In the genomic region with DNA sequence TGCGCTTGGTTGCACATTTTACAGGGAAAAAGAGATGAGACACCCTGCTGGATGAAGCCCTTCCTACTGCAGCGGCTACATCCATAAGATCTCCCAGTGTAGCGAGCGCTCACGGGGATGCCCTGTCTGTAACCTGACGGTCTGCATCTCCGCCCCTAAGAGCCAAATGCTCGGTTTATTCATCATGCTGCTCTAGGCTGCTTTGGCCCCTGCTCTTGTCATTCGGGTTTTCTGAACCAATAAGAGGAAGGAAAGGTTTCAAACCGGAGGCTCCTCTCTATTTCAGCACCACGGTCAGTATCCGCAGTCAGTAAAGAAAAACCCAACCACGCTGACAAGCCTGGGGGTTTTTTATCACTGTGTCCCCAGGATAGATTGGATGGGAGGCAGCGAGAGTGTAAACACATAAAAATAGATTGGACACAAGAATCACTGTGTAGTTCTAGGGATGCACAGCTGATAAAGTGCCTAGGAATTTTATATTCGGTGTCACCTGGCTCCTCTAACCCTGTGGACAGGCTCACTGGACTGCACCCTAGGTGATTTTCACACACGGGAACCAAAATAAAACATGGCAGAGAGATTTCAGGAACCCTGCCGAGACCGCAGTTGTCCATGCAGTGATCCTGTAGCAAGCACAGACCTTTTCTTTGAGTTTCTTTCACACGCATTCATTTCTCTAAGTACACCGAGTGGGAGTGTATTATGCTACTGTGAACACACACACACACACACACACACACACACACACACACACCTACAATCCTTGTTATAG, we compare ENCODE assay signal across 8 mouse cellular contexts. TPM values are rescaled to one million over a fixed set of nuclear protein-coding genes. Genes with fewer than 3 reads are reported as not detected.
A peak's percentile ranks its signal among the peaks of the same experiment; 100 is the strongest.
DNase-seq lines count a peak whose midpoint lies in the region; ATAC-seq lines count a peak whose summit lies in the region.

No protein-coding gene starts in this region.

- peak overlapping the region; percentile 82 for H3K4me2 ChIP-seq in forebrain, embryonic 16.5 days (ENCODE audit: low read length)
- peak overlapping the region; percentile 67 for H3K4me2 ChIP-seq in midbrain, embryonic 11.5 days

- H3K27ac ChIP-seq in forebrain, embryonic 16.5 days (ENCODE audit: low read length): peak overlapping the region; percentile 74
- no peak overlapping the region for H3K27ac ChIP-seq in midbrain, embryonic 11.5 days (ENCODE audit: low read depth, low read length)

- H3K9ac ChIP-seq in forebrain, embryonic 16.5 days (replicated peaks; ENCODE audit: low read depth, low read length): peak overlapping the region; percentile 63
- H3K9ac ChIP-seq in midbrain, embryonic 11.5 days (ENCODE audit: low read length): peak overlapping the region; percentile 43; the same call in 1 of the 2 replicates

- H3K9me3 ChIP-seq in forebrain, embryonic 16.5 days (ENCODE audit: control insufficient read depth, low read length): no peaks in the 10 kb centered on the region
- H3K9me3 ChIP-seq in midbrain, embryonic 11.5 days (ENCODE audit: control insufficient read depth, low read length): no peaks in the 10 kb centered on the region

- DNase-seq in lung, postnatal 10 days: peak; percentile 35
- no peak for DNase-seq in lung, postnatal 36 days
- DNase-seq in cerebellum, adult 11-12 months: peak; percentile 76
- peak; percentile 42 to 63 for DNase-seq in layer of hippocampus, adult 18-20 months (ENCODE audit: low spot score in 2 of 2)
- peak; percentile 93 for DNase-seq in midbrain, embryonic 11.5 days (ENCODE audit: low spot score, missing footprints)
- DNase-seq in thymus, postnatal 4 days: no peak

- ATAC-seq in forebrain, embryonic 16.5 days: peak; percentile 14; the same call in 1 of the 2 replicates
- no peak for ATAC-seq in midbrain, embryonic 11.5 days (ENCODE audit: low FRiP score)
- ATAC-seq in CD4-positive, CD25-positive, alpha-beta regulatory T cell, adult 4 months: no peak

- H3K4me1 ChIP-seq in forebrain, embryonic 16.5 days (replicated peaks; ENCODE audit: control insufficient read depth, insufficient read depth, low read length): peaks cover 14% of the 10 kb centered on the region
- no peaks in the 10 kb centered on the region for H3K4me1 ChIP-seq in midbrain, embryonic 11.5 days (ENCODE audit: control insufficient read depth, insufficient read depth, low read length)

- 3% methylated on average over 20 of the region's 20 CpGs for WGBS in forebrain, embryonic 16.5 days
- WGBS in midbrain, embryonic 11.5 days: 7% methylated on average over 20 of the region's 20 CpGs

- no peaks in the 10 kb centered on the region for H3K36me3 ChIP-seq in forebrain, embryonic 16.5 days (ENCODE audit: control insufficient read depth, insufficient read depth)
- H3K36me3 ChIP-seq in midbrain, embryonic 11.5 days (ENCODE audit: control insufficient read depth, insufficient read depth, low read length): no peaks in the 10 kb centered on the region

- no peaks in the 10 kb centered on the region for H3K27me3 ChIP-seq in forebrain, embryonic 16.5 days (replicated peaks; ENCODE audit: control insufficient read depth, insufficient read depth, low read length)
- no peaks in the 10 kb centered on the region for H3K27me3 ChIP-seq in midbrain, embryonic 11.5 days (ENCODE audit: control insufficient read depth, insufficient read depth, low read length)

- H3K4me3 ChIP-seq in forebrain, embryonic 16.5 days (replicated peaks; ENCODE audit: low read length): peak overlapping the region; percentile 68
- H3K4me3 ChIP-seq in midbrain, embryonic 11.5 days (ENCODE audit: low read depth, low read length): peak overlapping the region; percentile 43

RNA-seq across cellular contexts. Expression of gene Ptprr, which starts 1.3 kb away (rescaled TPM):
- polyA plus RNA-seq in forebrain, embryonic 16.5 days (2015; fragmentation: Nextera tagmentation; extraction: Ambion mirVana): 10.4 and 13.4 TPM in 2 replicates
- 10 to 100 TPM; 16.4 to 16.8 TPM for total RNA-seq in layer of hippocampus, adult 18-20 months (2021)
- 2.9 and 4.2 TPM in 2 replicates for polyA plus RNA-seq in midbrain, embryonic 11.5 days (2014; fragmentation: Nextera tagmentation; extraction: Ambion mirVana)
- polyA plus RNA-seq in CD4-positive, CD25-positive, alpha-beta regulatory T cell, adult 4 months (2017; shearing (Covaris generic)): under 1 TPM in 1 of 2 experiments, not detected in 1; 0.27 TPM

Comparison
In these comparisons a context has a peak if more than half of its experiments do, and no peak if none do; other contexts are left out.
1. DNase-seq: peak in lung, postnatal 10 days (single experiment), cerebellum, adult 11-12 months (single experiment), layer of hippocampus, adult 18-20 months (2 of 2) and midbrain, embryonic 11.5 days (single experiment); none in lung, postnatal 36 days (single experiment) and thymus, postnatal 4 days (single experiment).